Mouse (Mus musculus): ENCODE measurements around the gene Miip. TPM values are rescaled to one million over a fixed set of nuclear protein-coding genes. Genes with fewer than 3 reads are reported as not detected.

Gene Miip
- total RNA-seq, 1 experiment from 2014 or later, result 50.9 TPM

Other genes with a start within 250 kb of the Miip start
- 4.5 and 7.9 TPM in 2 replicates for gene Zfp979, start 226.3 kb downstream of the Miip start, total RNA-seq (2017)
- 0.05 TPM in 1 of 2 replicates, not detected in the other for gene Zfp534, start 166.3 kb downstream of the Miip start, total RNA-seq (2017)
- 40.0 and 50.5 TPM in 2 replicates for gene Zfp984, start 59.0 kb downstream of the Miip start, total RNA-seq (2017)
- gene Zfp933, start 20.4 kb downstream of the Miip start, total RNA-seq (2017), result 8.2 and 8.4 TPM in 2 replicates
- 17.2 and 25.1 TPM in 2 replicates for gene Fv1, start 163 bp upstream of the Miip start, total RNA-seq (2017)
- 17.7 and 24.4 TPM in 2 replicates for gene Mfn2, start 35.9 kb upstream of the Miip start, total RNA-seq (2017)
- 3.4 and 11.4 TPM in 2 replicates for gene Plod1, start 68.0 kb upstream of the Miip start, total RNA-seq (2017)
- 30.4 and 34.6 TPM in 2 replicates for gene 2510039O18Rik, start 72.1 kb upstream of the Miip start, total RNA-seq (2017)
- gene Nppb, start 117.0 kb upstream of the Miip start, total RNA-seq (2017), result not detected in 2 replicates
- not detected in 2 replicates for gene Nppa, start 131.9 kb upstream of the Miip start, total RNA-seq (2017)
- 1.4 and 6.4 TPM in 2 replicates for gene Clcn6, start 170.0 kb upstream of the Miip start, total RNA-seq (2017)
- 5.9 and 8.6 TPM in 2 replicates for gene Mthfr, start 170.3 kb upstream of the Miip start, total RNA-seq (2017)
- 23.6 and 31.2 TPM in 2 replicates for gene Agtrap, start 219.2 kb upstream of the Miip start, total RNA-seq (2017)

All from common myeloid progenitor, adult 5-6 weeks (primary cell).